Mouse (Mus musculus): ENCODE measurements around the gene Mrap.
A peak's percentile ranks its signal among the peaks of the same experiment; 100 is the strongest.

Gene Mrap

DNA sequence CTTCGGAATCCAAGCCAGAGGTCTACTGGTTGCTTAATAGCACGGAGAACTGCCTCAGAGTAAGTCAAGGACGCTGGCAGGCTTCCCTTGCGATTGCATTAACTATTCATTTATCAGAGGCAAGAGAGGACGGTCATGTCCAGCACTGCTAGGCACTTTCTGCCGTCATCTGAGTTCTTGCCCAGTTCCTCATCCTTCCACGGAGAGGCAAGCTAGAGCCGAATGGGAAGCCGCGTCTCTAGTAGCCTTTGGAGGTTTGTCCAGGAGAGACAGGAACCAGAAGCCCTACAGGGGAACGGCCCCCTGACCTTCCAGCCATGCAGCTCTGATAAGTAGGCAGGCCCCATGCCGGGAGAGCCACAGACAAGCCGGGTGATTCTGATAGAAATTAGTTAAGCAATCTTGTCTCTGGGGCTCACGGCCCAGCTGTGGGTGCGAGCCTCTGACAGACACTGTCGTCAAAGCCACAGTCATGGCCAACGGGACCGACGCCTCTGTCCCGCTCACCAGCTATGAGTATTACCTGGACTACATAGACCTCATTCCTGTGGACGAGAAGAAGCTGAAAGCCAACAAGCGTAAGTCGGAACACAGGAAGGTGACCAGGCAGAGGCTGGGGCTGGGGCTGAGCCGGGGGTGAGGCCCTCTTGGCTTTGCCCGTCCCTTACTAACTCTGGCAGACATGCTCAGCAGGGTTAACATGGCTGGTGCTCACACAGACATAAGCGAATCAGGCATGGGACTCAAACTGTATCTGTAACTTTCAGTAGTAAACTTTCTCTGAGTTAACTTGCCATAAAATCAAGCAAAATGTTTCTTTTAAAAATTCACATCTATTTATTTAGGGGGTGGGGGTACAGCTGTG, at the start of gene Mrap:
TSS of gene Mrap (plus strand) at position 116 of the 865 bp plus-strand sequence.
- no peak for DNase-seq (ENCODE audit: low spot score in 2 of 2)

DNA sequence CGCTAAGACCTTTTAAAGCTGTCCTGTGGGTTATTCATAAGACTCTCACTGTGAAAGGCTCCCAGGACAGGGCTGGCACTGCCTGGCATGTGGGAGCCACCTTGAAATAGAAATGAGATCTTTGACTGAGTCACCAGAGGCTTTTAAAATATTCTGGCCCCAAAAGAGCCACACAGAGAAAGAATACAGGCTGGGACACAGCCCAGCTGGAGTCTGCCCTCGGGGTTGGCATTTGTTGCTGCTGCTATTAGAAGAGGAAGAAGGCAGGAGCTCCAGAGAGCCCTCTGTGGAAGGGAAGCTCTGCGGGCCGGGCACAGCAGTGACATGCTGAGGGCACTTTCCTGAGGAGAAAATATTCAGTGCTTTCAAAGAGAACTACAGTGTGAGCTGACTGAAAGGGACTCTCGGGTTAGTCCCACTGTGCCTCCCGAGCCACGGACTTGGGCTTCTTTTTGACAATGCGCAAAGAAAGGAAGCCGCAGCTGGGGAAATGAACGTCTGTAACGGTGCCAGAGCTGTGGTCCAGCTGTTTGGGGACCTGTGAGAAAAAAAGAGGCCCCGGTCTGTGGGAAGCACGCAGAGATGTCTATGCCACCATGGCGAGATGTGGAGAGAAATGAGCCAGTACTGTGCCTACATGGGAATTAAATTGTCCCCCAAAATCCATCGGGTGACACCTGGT, 45.2 kb upstream of the Mrap start:
- DNase-seq (ENCODE audit: low spot score in 2 of 2): no peak

GRCm38 (mm10) chr16:90693625-90694024, 44.4 kb upstream of the Mrap start:
- no peak for DNase-seq (ENCODE audit: low spot score in 2 of 2)

GRCm38 (mm10) chr16:90694719-90695118, 43.3 kb upstream of the Mrap start:
- peak in 1 of 2 experiments; percentile 64 for DNase-seq (ENCODE audit: low spot score in 2 of 2)

GRCm38 (mm10) chr16:90695121-90695520, 42.9 kb upstream of the Mrap start:
- no peak for DNase-seq (ENCODE audit: low spot score in 2 of 2)

- DNase-seq (ENCODE audit: low spot score in 2 of 2): no peak
Observed at GRCm38 (mm10) chr16:90696306-90696705, 41.7 kb upstream of the Mrap start.

DNA sequence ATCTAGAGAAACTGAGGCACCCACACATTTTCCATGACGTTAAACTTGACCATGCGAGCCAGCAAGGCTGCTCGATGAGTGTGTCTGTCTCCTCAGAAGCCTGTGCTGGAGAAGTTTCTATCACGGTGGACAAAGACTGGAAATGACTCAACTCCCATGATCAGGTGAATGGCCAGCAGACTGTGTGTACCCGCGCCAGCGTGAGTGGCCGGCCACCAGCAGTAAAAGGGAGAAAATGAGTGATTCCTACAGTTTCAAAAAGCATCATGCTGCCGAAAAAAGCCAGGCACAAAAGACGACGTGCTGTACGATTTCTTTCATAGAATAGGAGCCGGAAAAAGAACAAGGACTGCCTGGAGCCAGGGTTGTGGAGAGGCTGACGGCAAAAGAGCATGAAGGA, 38.6 kb upstream of the Mrap start:
- DNase-seq (ENCODE audit: low spot score in 2 of 2): no peak

DNA sequence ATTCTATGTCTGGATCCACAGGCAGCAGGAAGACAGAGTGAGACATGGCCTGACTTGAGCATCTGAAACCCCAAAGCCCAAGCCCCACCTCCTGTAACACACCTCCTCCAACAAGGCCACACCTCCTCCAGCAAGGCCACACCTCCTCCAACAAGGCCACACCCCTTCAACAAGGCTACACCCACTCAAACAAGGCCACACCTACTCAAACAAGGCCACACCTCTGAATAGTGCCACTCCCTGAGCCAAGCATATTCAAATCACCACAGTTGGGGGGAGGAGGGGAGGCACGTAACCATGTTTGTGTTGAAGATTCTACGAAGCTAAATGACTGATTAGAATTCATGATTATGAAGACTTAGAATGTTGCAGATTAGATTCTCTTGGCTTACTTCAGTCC, 36.5 kb upstream of the Mrap start:
- DNase-seq (ENCODE audit: low spot score in 2 of 2): no peak

DNA sequence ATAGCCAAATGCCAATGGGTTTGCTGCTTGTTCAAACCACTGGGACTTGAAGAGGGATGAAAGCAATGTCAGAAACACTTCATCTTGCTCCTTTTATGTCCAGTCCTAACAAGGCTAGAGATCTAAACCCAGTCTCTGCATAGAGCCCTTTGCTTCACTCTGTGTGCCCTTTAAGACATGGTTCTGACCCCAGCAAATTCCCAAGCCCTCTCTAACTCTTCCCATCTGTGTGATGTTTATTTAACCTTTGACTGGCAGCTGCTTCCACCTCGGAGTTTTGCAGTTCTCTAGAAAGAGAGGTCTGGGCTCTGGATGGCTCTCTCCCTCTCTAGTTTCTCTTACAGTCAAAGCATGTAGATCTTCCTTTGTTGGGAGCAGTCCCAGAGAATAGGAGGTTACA, 34.4 kb upstream of the Mrap start:
- no peak for DNase-seq (ENCODE audit: low spot score in 2 of 2)

DNA sequence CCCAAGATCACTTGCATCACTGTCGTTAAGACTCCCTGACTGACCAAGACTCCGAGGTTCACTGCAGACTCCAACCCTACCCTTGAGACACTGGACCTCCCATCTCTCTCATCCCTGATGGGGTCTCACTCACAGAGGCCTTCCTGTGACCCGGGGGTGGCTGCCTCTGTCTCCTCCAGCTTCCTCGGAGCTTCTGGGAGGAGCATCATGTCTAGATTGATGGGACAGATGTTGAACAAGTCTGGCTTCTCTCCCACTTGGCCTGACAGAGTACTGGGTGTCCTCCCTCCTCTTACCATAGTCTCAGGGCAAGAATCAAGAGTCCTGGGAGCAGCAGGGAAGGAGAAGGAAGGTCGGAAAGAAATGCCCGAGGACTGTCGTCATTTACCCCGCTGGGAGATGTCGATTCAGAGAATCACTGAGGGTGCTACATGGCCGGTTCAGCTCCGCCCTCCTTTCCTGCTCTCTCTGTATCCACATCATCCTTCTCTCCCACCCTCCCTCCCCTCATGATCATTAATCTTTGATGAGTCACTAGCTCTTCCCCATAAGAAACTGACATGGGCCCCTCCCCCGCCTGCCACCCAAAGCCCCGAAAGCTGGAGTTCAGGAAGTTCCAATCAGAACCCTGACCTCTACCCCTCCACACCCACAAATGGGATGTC, 33.7 kb upstream of the Mrap start:
- no peak for DNase-seq (ENCODE audit: low spot score in 2 of 2)

- DNase-seq (ENCODE audit: low spot score in 2 of 2): no peak
Observed at GRCm38 (mm10) chr16:90706279-90706678, 31.7 kb upstream of the Mrap start.

- no peak for DNase-seq (ENCODE audit: low spot score in 2 of 2)
Observed at GRCm38 (mm10) chr16:90709711-90710289, 28.2 kb upstream of the Mrap start.

- no peak for DNase-seq (ENCODE audit: low spot score in 2 of 2)
Observed at GRCm38 (mm10) chr16:90710313-90710712, 27.7 kb upstream of the Mrap start.

- DNase-seq (ENCODE audit: low spot score in 2 of 2): no peak
Observed at GRCm38 (mm10) chr16:90724051-90724450, 14.0 kb upstream of the Mrap start.

DNA sequence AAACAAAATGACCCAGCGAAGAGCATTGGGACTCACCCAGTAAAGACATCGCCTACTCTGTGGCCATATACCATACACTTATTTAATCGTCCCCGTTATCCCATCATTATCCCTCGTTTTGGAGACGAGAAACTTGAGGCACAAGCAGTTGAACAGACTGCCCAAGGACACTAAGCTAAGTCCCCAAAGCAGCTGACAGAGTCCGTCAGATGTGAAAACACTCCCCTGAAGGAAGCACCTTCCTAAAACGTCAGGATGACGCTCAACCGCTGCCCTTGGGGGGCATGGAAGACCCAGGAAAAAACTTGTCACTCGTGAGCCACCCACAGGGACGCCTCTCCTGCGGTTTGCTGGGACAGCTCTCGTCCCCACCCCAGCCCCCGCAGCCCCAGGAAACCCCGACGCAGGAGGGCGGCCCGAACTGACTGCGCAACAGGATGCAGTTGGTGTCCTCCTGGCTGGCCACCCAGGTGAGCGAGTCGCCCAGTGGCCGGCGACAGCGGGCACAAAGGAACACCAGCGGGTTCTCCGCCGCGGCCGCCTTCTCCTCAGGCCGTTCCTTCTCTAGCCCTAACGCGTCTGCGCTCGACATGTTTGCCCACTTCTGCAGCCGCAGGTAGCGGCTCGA, 11.3 kb upstream of the Mrap start:
- no peak for DNase-seq (ENCODE audit: low spot score in 2 of 2)

- peak; percentile 90 to 94 for DNase-seq (ENCODE audit: low spot score in 2 of 2)
Observed at GRCm38 (mm10) chr16:90727233-90728115, 10.5 kb upstream of the Mrap start, which contains the start of gene Mis18a. Gene Mis18a (minus strand): TSS chr16:90727404.

GRCm38 (mm10) chr16:90735611-90736010, 2.4 kb upstream of the Mrap start:
- DNase-seq (ENCODE audit: low spot score in 2 of 2): no peak

- no peak for DNase-seq (ENCODE audit: low spot score in 2 of 2)
Observed at GRCm38 (mm10) chr16:90736672-90737270, 1.2 kb upstream of the Mrap start.

- DNase-seq (ENCODE audit: low spot score in 2 of 2): no peak
Observed at GRCm38 (mm10) chr16:90747143-90747542, 9.1 kb downstream of the Mrap start.

DNA sequence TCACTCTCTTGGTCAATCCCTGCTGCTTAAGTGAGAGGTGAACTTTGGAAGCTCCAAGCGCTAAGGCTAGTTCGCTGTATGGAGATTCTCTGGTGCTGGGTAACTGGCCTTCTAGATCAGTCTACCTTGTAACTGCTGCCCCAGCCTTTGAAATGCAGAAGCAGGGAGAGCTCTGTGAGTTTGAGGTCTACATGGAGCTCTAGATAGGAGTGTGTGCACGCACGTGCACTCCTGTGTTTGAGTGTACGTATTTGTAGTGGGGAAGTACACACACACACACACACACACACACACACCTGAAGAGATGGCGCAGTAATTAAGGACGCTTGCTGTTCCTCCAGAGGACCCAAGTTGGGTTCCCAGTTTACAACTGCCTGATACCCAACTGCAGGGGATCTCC, 10.2 kb downstream of the Mrap start:
- DNase-seq (ENCODE audit: low spot score in 2 of 2): no peak

Measured in thymus, postnatal 10 days (tissue).